Mouse (Mus musculus) heart, adult 2 months (tissue): ENCODE measurements around the gene F930015N05Rik. TPM values are rescaled to one million over a fixed set of nuclear protein-coding genes. Genes with fewer than 3 reads are reported as not detected.

Experiments used
- DNase-seq, 2 experiments: peaks; one replicate each; pipeline ENCODE4 v3.0.0; 2021
- H3K27ac ChIP-seq: fragments of 200-600 bp; 2 replicates; pipeline ENCODE4 v1.8.1; 2022
- H3K27me3 ChIP-seq: fragments of 200-500 bp; 2 replicates; pipeline ENCODE4 v1.6.1; 2012; ENCODE audit warnings: mild to moderate bottlenecking, low read length, inconsistent platforms, mixed read lengths; ENCODE audit not compliant: control insufficient read depth, insufficient read depth
- H3K36me3 ChIP-seq: fragments of 200-500 bp; 2 replicates; pipeline ENCODE4 v1.6.1; 2012; ENCODE audit warnings: low read length, inconsistent platforms; ENCODE audit not compliant: control insufficient read depth, insufficient read depth
- H3K4me1 ChIP-seq: fragments of 200-500 bp; 2 replicates; pipeline ENCODE4 v1.6.1; 2011; ENCODE audit warnings: low read length; ENCODE audit not compliant: control insufficient read depth, insufficient read depth
- H3K4me3 ChIP-seq: fragments of 200-600 bp; 2 replicates; pipeline ENCODE4 v1.8.1; 2022
- H3K79me2 ChIP-seq: fragments of 200-500 bp; replicated peaks from 2 replicates; pipeline ENCODE4 v1.6.1; 2012; ENCODE audit warnings: mild to moderate bottlenecking, inconsistent platforms, low read length, moderate library complexity, mixed read lengths; ENCODE audit not compliant: control insufficient read depth, insufficient read depth
- H3K9ac ChIP-seq: fragments of 200-500 bp; 2 replicates; pipeline ENCODE4 v1.6.1; 2012; ENCODE audit warnings: low read depth, mild to moderate bottlenecking, control low read depth, inconsistent platforms, low read length, mixed read lengths
- CTCF ChIP-seq: fragments of 200-600 bp; IDR thresholded peaks from 2 replicates; pipeline ENCODE4 v1.8.1; 2022; ENCODE audit warnings: antibody characterized with exemption, mild to moderate bottlenecking, moderate library complexity
- EP300 ChIP-seq: fragments of 200-500 bp; IDR thresholded peaks from 2 replicates; pipeline ENCODE4 v1.6.1; 2011; ENCODE audit warnings: low read depth, low read length, control low read depth; ENCODE audit not compliant: insufficient read depth
- POLR2A ChIP-seq: fragments of 200-500 bp; IDR thresholded peaks from 2 replicates; pipeline ENCODE4 v1.6.1; 2011; ENCODE audit warnings: mild to moderate bottlenecking, low read depth, low read length, control low read depth; ENCODE audit not compliant: insufficient read depth
- WGBS: fragments of 180-500 bp; shearing (Covaris S2); methylation state at CpG from one replicate; pipeline ENCODE4 v1.1.7; 2018; 5-methylcytosine and 5-hydroxymethylcytosine counted together
- intact Hi-C: fragments of 180-260 bp; cut with DNase I; formaldehyde crosslinking; loops from one replicate; pipeline ENCODE4 v1.15.1; 2025
- polyA plus RNA-seq: library from polyadenylated mRNA; depleted of rRNA; stranded (reverse); fragments of >200 nt; gene quantifications from 2 replicates; pipeline ENCODE4 v1.2.3, GENCODE M21; 2012; rRNA removed
- total RNA-seq, 2 experiments: library from RNA; stranded (reverse); gene quantifications; 2 replicates each; pipeline ENCODE4 v1.2.3; 2021

Gene F930015N05Rik
- total and polyA plus RNA-seq, 3 experiments: 0.20 TPM; not detected in 1

GRCm38 (mm10) chr11:64397612-64398011 lies 38.8 kb downstream of the F930015N05Rik start:
- intact Hi-C loops: no loop called here
- 54% methylated on average over 3 of the region's 3 CpGs for WGBS
- no peak overlapping the region for H3K4me3 ChIP-seq

DNA sequence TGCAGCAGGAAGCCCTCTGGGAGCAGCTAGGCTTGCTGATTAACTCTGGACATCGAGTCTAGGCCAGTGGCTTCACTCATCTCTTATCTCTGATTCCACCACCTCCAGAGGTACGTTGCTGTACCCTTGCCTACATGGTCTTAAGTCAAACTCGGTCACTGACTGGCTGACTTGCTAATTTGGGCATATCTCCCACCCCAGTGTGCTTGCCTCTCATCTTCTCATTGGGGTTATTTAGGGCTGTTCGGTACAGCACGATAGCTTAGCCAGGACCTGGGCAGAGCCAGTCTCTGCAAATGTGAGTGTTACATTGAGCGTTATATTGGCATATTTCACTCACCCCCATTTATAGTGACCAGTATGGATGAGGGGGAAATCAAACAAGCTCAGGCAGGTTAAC lies 39.5 kb downstream of the F930015N05Rik start:
- no peaks in the 10 kb centered on the region for H3K36me3 ChIP-seq
- DNase-seq: no peak
- H3K27me3 ChIP-seq: no peaks in the 10 kb centered on the region
- no peak overlapping the region for H3K4me3 ChIP-seq
- no peak overlapping the region for H3K9ac ChIP-seq
- H3K4me1 ChIP-seq: no peaks in the 10 kb centered on the region
- no peak overlapping the region for H3K27ac ChIP-seq
- TF ChIP-seq EP300 (no peak), POLR2A (no peak), CTCF (no peak)
- intact Hi-C loops: no loop called here
- 50% methylated on average over 6 of the region's 6 CpGs for WGBS
- no peaks in the 10 kb centered on the region for H3K79me2 ChIP-seq

More at GRCm38 (mm10) chr11:64397612-64398011, 38.8 kb downstream of the F930015N05Rik start:
- Histone ChIP-seq H3K27ac (no peak overlapping the region), H3K27me3 (no peaks in the 10 kb centered on the region), H3K36me3 (no peaks in the 10 kb centered on the region), H3K9ac (no peak overlapping the region), H3K4me1 (no peaks in the 10 kb centered on the region), H3K79me2 (no peaks in the 10 kb centered on the region)
- TF ChIP-seq CTCF (no peak), EP300 (no peak), POLR2A (no peak)
- DNase-seq: no peak

DNA sequence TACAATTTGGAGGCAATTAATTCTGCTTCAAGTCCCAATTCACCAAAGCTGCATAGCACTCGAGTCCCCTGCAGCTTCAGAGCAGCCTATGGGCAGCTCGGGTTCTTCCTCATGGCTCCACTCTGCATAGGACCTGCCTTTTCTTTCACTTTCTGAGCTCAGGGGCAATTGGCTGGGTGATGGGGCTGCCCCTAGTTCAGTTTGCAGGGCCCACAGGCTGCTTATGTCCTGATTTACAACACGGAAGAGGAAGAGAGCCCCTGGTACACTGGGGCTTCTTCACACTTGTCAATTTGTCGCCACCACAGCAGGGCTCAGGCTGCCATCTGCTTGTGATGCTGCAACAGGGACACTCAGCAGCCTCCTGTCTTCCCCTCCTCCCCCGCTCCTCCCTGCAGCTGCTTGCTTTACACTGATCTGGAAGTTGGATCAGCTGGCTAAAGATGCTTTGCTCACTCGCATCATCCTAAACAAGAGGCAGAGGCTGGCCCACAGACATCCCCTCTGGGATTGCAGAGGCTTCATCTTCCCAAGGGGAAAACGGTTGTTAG lies 40.0 kb downstream of the F930015N05Rik start:
- Histone ChIP-seq H3K27me3 (no peaks in the 10 kb centered on the region), H3K4me3 (no peak overlapping the region), H3K79me2 (no peaks in the 10 kb centered on the region), H3K9ac (no peak overlapping the region), H3K36me3 (no peaks in the 10 kb centered on the region), H3K4me1 (no peaks in the 10 kb centered on the region), H3K27ac (no peak overlapping the region)
- intact Hi-C loops: no loop called here
- no peak for TF ChIP-seq CTCF
- TF ChIP-seq EP300: no peak
- no peak for TF ChIP-seq POLR2A
- DNase-seq: peak in 1 of 2 experiments; percentile 19
- WGBS: 23% methylated on average over 7 of the region's 7 CpGs

DNA sequence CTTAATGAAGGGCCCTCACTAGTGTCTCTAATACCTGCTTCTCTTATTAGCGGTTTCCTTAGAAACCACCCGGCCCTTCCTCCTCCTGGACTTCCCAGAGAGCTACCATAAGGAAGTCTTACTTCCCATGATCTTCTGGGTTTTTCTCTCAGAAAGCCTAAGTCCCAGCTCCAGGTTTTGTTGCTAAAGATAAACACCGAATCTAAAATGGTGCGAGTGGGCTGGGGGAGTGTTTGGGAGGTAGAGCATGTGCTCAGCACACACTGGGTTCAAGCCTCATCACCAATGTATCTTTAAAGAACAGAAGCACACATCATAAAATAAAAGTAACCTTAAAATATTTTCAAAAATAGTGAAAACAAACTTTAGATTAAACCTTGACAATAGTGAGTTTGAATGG lies 50.1 kb downstream of the F930015N05Rik start:
- Histone ChIP-seq H3K4me1 (no peaks in the 10 kb centered on the region), H3K27me3 (no peaks in the 10 kb centered on the region), H3K36me3 (no peaks in the 10 kb centered on the region), H3K4me3 (no peak overlapping the region), H3K79me2 (no peaks in the 10 kb centered on the region), H3K27ac (no peak overlapping the region), H3K9ac (no peak overlapping the region)
- TF ChIP-seq POLR2A (no peak), EP300 (no peak), CTCF (no peak)
- 82% methylated on average over 4 of the region's 4 CpGs for WGBS
- intact Hi-C loops: no loop called here
- no peak for DNase-seq

Other genes with a start within 250 kb of the F930015N05Rik start
- gene Hs3st3a1, start 1.3 kb downstream of the F930015N05Rik start, total RNA-seq: under 1 TPM; 0.31 to 0.45 TPM
- gene Hs3st3a1, start 1.3 kb downstream of the F930015N05Rik start, polyA plus RNA-seq: 0.32 and 0.35 TPM in 2 replicates